Comparison of ENCODE assay signal across 8 mouse cellular contexts in genomic region chr19:37543537-37544326, GRCm38 (mm10). TPM values are rescaled to one million over a fixed set of nuclear protein-coding genes. Genes with fewer than 3 reads are reported as not detected.
DNase-seq lines count a peak whose midpoint lies in the region; ATAC-seq and TF ChIP-seq lines count a peak whose summit lies in the region.

No protein-coding gene starts in this region.

- intact Hi-C loops in left cerebral cortex, adult 2 months (cut with DNase I) = no loop called here
- intact Hi-C loops in left cerebral cortex, postnatal 36 days (cut with DNase I) = no loop called here

- no peaks in the 10 kb centered on the region for H3K79me2 ChIP-seq in myocyte (ENCODE audit: control insufficient read depth, insufficient read depth)

- peak; percentile 46 for TF ChIP-seq CTCF in left cerebral cortex, adult 2 months (IDR thresholded peaks at IDR 0.05)
- TF ChIP-seq CTCF in kidney, postnatal 0 days (IDR thresholded peaks at IDR 0.05; ENCODE audit: low read depth) = peak; percentile 69

- no peak overlapping the region for H3K27ac ChIP-seq in left cerebral cortex, adult 2 months
- H3K27ac ChIP-seq in kidney, postnatal 0 days = no peak overlapping the region
- no peak overlapping the region for H3K27ac ChIP-seq in forebrain, embryonic 10.5 days

- peak; percentile 81 for ATAC-seq in common myeloid progenitor, adult 5-6 weeks (replicated peaks; ENCODE audit: low read depth, poor library complexity, severe bottlenecking)
- ATAC-seq in kidney, postnatal 0 days (replicated peaks; ENCODE audit: low FRiP score, low read depth) = no peak

- WGBS in kidney, postnatal 0 days = 43% methylated on average over 13 of the region's 13 CpGs
- WGBS in forebrain, embryonic 10.5 days = 65% methylated on average over 13 of the region's 13 CpGs

- no peaks in the 10 kb centered on the region for H3K27me3 ChIP-seq in kidney, postnatal 0 days (ENCODE audit: insufficient read depth, low read length)
- peaks cover 6% of the 10 kb centered on the region for H3K27me3 ChIP-seq in myocyte (ENCODE audit: control insufficient read depth, insufficient read depth, insufficient read length)
- peaks cover 30% of the 10 kb centered on the region for H3K27me3 ChIP-seq in forebrain, embryonic 10.5 days (ENCODE audit: poor library complexity, severe bottlenecking)

- no peaks in the 10 kb centered on the region for H3K9me3 ChIP-seq in kidney, postnatal 0 days (replicated peaks; ENCODE audit: low read length)
- H3K9me3 ChIP-seq in forebrain, embryonic 10.5 days = no peaks in the 10 kb centered on the region

- no peak overlapping the region for H3ac ChIP-seq in myocyte (ENCODE audit: control insufficient read depth, insufficient read length)

- H3K4me3 ChIP-seq in left cerebral cortex, adult 2 months = no peak overlapping the region
- H3K4me3 ChIP-seq in kidney, postnatal 0 days (replicated peaks; ENCODE audit: low read depth, low read length) = no peak overlapping the region
- no peak overlapping the region for H3K4me3 ChIP-seq in myocyte
- no peak overlapping the region for H3K4me3 ChIP-seq in forebrain, embryonic 10.5 days

- DNase-seq in left cerebral cortex, adult 2 months (ENCODE audit: extremely low spot score in 1 of 2, low spot score in 2 of 2) = no peak
- no peak for DNase-seq in left cerebral cortex, postnatal 36 days (ENCODE audit: low spot score in 2 of 2)
- peak; percentile 49 for DNase-seq in kidney, postnatal 0 days (ENCODE audit: low spot score)
- DNase-seq in frontal cortex, postnatal 25 days (ENCODE audit: low spot score in 2 of 2) = no peak
- DNase-seq in urinary bladder, postnatal 10 days (ENCODE audit: low spot score) = no peak
- DNase-seq in forebrain, embryonic 10.5 days (ENCODE audit: extremely low spot score, low spot score) = no peak

- TF ChIP-seq POLR2A in myocyte (IDR thresholded peaks at IDR 0.05; ENCODE audit: insufficient read length, low read depth) = no peak

- no peaks in the 10 kb centered on the region for H3K4me1 ChIP-seq in kidney, postnatal 0 days (replicated peaks; ENCODE audit: insufficient read depth, low read length)
- no peaks in the 10 kb centered on the region for H3K4me1 ChIP-seq in forebrain, embryonic 10.5 days

- H3K9ac ChIP-seq in kidney, postnatal 0 days (ENCODE audit: low read depth, low read length) = no peak overlapping the region

- no peaks in the 10 kb centered on the region for H3K36me3 ChIP-seq in kidney, postnatal 0 days (ENCODE audit: insufficient read depth, low read length)
- H3K36me3 ChIP-seq in myocyte (ENCODE audit: control insufficient read depth, insufficient read depth) = no peaks in the 10 kb centered on the region
- H3K36me3 ChIP-seq in forebrain, embryonic 10.5 days (replicated peaks) = no peaks in the 10 kb centered on the region

- no peak overlapping the region for H3K4me2 ChIP-seq in kidney, postnatal 0 days (ENCODE audit: low read length)
- peak overlapping the region; percentile 76 for H3K4me2 ChIP-seq in myocyte (ENCODE audit: low read depth)

TF ChIP-seq in myocyte, 11 proteins besides CTCF, POLR2A, EP300 and RAD21:
- TF ChIP-seq REST (IDR thresholded peaks at IDR 0.05; ENCODE audit: insufficient read depth, insufficient read length) (no peak), E2F4 (IDR thresholded peaks at IDR 0.05; ENCODE audit: insufficient read depth) (no peak), POLR2AphosphoS2 (IDR thresholded peaks at IDR 0.05; ENCODE audit: insufficient read length, low read depth) (no peak), MYOD1 (IDR thresholded peaks at IDR 0.05; ENCODE audit: control insufficient read depth in 1 of 3, insufficient read length in 2 of 3, low read depth in 2 of 3) (no peak), USF1 (IDR thresholded peaks at IDR 0.05; ENCODE audit: low read depth) (no peak), MAX (IDR thresholded peaks at IDR 0.05; ENCODE audit: low read depth) (no peak), TCF3 (IDR thresholded peaks at IDR 0.05; ENCODE audit: insufficient read length, low read depth) (no peak), MYOG (IDR thresholded peaks at IDR 0.05; ENCODE audit: control insufficient read depth in 1 of 3, insufficient read depth in 1 of 3, insufficient read length in 2 of 3, low read depth in 2 of 3) (no peak), CEBPB (IDR thresholded peaks at IDR 0.05; ENCODE audit: insufficient read depth, poor library complexity, severe bottlenecking) (no peak), TCF12 (IDR thresholded peaks at IDR 0.05; ENCODE audit: insufficient read depth, poor library complexity, severe bottlenecking) (no peak), SRF (IDR thresholded peaks at IDR 0.05; ENCODE audit: control insufficient read depth, insufficient read length, low read depth) (no peak)
TF ChIP-seq in myocyte: peak in this region for 0.

RNA-seq across cellular contexts. Expression of gene Exoc6, which starts 6.5 kb away (rescaled TPM):
- total RNA-seq in left cerebral cortex, adult 2 months (2021) = 10 to 100 TPM; 40.3 to 43.4 TPM
- 10 to 100 TPM; 42.3 to 43.9 TPM for total RNA-seq in left cerebral cortex, postnatal 36 days (2021)
- total RNA-seq in common myeloid progenitor, adult 5-6 weeks (2017) = 108 and 109 TPM in 2 replicates
- 28.1 and 29.9 TPM in 2 replicates for polyA plus RNA-seq in kidney, postnatal 0 days (2015; fragmentation: Nextera tagmentation; extraction: Ambion mirVana)
- polyA plus RNA-seq in myocyte (2012; fragmentation: generic; extraction: Trizol) = 4.5 TPM
- polyA plus RNA-seq in forebrain, embryonic 10.5 days (2016; fragmentation: Nextera tagmentation; extraction: Ambion mirVana) = 9.3 and 9.6 TPM in 2 replicates
